Mouse (Mus musculus) kidney, postnatal 0 days (tissue): ENCODE measurements at regions not wholly inside any gene's neighbourhood (a gene's known extent, or its start where the extent isn't known, plus 50 kb on each side); places are given as distances from the start of the nearest gene placed in this dataset.
"Not testable (repeated sequence)": the region's sequence is repeated elsewhere in the genome, so short reads cannot be mapped to it uniquely, and the experiment has no call there.

Source experiments
- ATAC-seq: fragments of 200-750 bp; cut with Nextera tagmentation; replicated peaks from 2 replicates; pipeline ENCODE4 v1.8.0; 2017; ENCODE audit warnings: low read depth, moderate number of reproducible peaks, moderate TSS enrichment, moderate library complexity; ENCODE audit not compliant: low FRiP score
- DNase-seq: peaks from one replicate; pipeline ENCODE4 v3.0.0-alpha.2; 2016; ENCODE audit warnings: low spot score
- H3K27ac ChIP-seq: fragments of 300-500 bp; sonication (generic); 2 replicates; pipeline ENCODE4 v1.5.1; 2014; ENCODE audit warnings: mild to moderate bottlenecking
- H3K27me3 ChIP-seq: fragments of 300-500 bp; sonication (generic); 2 replicates; pipeline ENCODE4 v1.6.1; 2014; ENCODE audit warnings: low read length, mixed read lengths; ENCODE audit not compliant: insufficient read depth
- H3K36me3 ChIP-seq: fragments of 300-500 bp; sonication (generic); 2 replicates; pipeline ENCODE4 v1.6.1; 2014; ENCODE audit warnings: low read length, mixed read lengths; ENCODE audit not compliant: insufficient read depth
- H3K4me1 ChIP-seq: fragments of 300-500 bp; sonication (generic); replicated peaks from 2 replicates; pipeline ENCODE4 v1.6.1; 2014; ENCODE audit warnings: antibody characterized with exemption, low read length, mixed read lengths; ENCODE audit not compliant: insufficient read depth
- H3K4me2 ChIP-seq: fragments of 300-500 bp; sonication (generic); 2 replicates; pipeline ENCODE4 v1.6.1; 2014; ENCODE audit warnings: mild to moderate bottlenecking, low read length, moderate library complexity, mixed read lengths
- H3K4me3 ChIP-seq: fragments of 300-500 bp; sonication (generic); replicated peaks from 2 replicates; pipeline ENCODE4 v1.5.1; 2014; ENCODE audit warnings: low read depth, low read length
- H3K9ac ChIP-seq: fragments of 300-500 bp; sonication (generic); 2 replicates; pipeline ENCODE4 v1.6.1; 2014; ENCODE audit warnings: low read depth, low read length
- H3K9me3 ChIP-seq: fragments of 300-500 bp; sonication (generic); replicated peaks from 2 replicates; pipeline ENCODE4 v1.6.1; 2016; ENCODE audit warnings: low read length, inconsistent platforms, mixed read lengths
- CTCF ChIP-seq: IDR thresholded peaks from 2 replicates; pipeline ENCODE4 v1.5.1; 2016; ENCODE audit warnings: antibody characterized with exemption, low read depth, mild to moderate bottlenecking, moderate library complexity
- WGBS: fragments of 180-500 bp; shearing (Covaris S2); extraction: QIAGEN DNeasy Blood & Tissue Kit; methylation state at CpG from one replicate; pipeline ENCODE4 v1.1.7; 2014; 5-methylcytosine and 5-hydroxymethylcytosine counted together

DNA sequence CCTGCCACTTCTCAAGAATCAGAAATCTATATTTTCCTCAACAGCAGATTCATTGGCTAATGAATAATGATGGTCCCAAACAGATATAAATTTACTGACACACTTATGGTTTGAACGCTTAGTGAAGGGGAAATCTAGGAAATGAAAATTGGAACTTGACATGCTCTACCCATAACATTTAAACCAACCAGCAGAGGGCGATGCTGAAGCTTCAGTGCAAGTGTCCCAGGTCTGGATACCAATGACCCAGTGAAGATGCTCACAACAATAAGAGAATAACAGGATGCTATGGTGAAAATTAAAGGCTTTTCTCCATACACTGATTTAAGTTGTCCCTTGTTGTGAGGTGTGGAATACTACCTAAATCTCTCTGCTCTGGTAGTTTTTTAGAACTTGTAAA lies 236.0 kb upstream of the Rorb start:
- H3K4me1 ChIP-seq: no peaks in the 10 kb centered on the region
- 50% methylated on average over 2 of the region's 2 CpGs for WGBS

DNA sequence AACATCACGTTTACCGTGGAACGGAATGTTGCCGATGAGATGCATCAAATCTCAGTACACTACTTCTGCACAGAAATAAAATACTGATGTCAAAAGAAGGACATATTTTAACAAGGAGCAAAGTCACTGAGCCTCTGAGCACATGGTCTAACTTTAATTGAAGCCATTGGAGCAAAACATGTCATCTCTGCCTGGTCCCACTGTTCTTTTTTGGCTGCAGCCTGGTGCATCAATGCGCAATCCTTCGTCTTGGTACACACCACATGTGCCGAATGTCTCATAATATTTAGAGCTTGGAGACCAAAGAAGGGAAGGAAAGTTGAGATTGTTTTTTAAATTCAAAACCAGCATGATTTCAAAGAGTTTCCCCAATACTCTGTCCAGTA lies 233.4 kb upstream of the Rorb start:
- TF ChIP-seq CTCF: no peak
- H3K4me3 ChIP-seq: no peak overlapping the region
- no peaks in the 10 kb centered on the region for H3K4me1 ChIP-seq
- no peak overlapping the region for H3K4me2 ChIP-seq
- H3K27ac ChIP-seq: no peak overlapping the region
- whole genome bisulfite sequencing: 77% methylated on average over 7 of the region's 7 CpGs
- no peak for DNase-seq
- no peak for ATAC-seq
- H3K27me3 ChIP-seq: no peaks in the 10 kb centered on the region
- H3K36me3 ChIP-seq: no peaks in the 10 kb centered on the region
- no peaks in the 10 kb centered on the region for H3K9me3 ChIP-seq
- no peak overlapping the region for H3K9ac ChIP-seq

More for the DNA sequence above, 236.0 kb upstream of the Rorb start:
- peak; percentile 52 for TF ChIP-seq CTCF
- H3K4me2 ChIP-seq: no peak overlapping the region
- peak; percentile 15 for DNase-seq
- no peak overlapping the region for H3K9ac ChIP-seq
- H3K27me3 ChIP-seq: no peaks in the 10 kb centered on the region
- H3K27ac ChIP-seq: no peak overlapping the region
- no peaks in the 10 kb centered on the region for H3K36me3 ChIP-seq
- no peaks in the 10 kb centered on the region for H3K9me3 ChIP-seq
- ATAC-seq: no peak
- H3K4me3 ChIP-seq: no peak overlapping the region

GRCm38 (mm10) chr19:19343702-19344425 lies 232.9 kb upstream of the Rorb start:
- Histone ChIP-seq H3K9ac (no peak overlapping the region), H3K36me3 (no peaks in the 10 kb centered on the region), H3K27me3 (no peaks in the 10 kb centered on the region), H3K27ac (no peak overlapping the region), H3K9me3 (no peaks in the 10 kb centered on the region), H3K4me1 (no peaks in the 10 kb centered on the region), H3K4me2 (no peak overlapping the region), H3K4me3 (no peak overlapping the region)
- ATAC-seq (no peak), DNase-seq (peak; percentile 40)
- TF ChIP-seq CTCF: no peak
- 50% methylated on average over 10 of the region's 10 CpGs for WGBS

DNA sequence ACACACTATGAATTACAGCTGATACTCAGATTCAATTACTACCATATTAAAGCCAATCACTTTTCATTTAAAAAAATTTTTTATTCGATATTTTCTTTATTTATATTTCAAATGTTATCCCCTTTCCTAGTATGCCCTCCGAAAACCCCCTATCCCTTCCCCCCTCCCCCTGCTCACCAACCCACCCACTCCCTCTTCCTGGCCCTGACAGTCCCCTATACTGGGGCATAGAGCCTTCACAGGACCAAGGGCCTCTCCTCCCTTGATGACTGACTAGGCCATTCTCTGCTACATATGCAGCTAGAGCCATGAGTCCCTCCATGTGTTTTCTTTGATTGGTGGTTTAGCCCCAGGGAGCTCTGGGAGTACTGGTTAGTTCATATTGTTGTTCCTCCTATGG lies 196.1 kb upstream of the Rorb start:
- DNase-seq, H3K4me1 ChIP-seq: not testable (repeated sequence)

GRCm38 (mm10) chr19:19306476-19307131 lies 195.6 kb upstream of the Rorb start:
- H3K27me3 ChIP-seq: no peaks in the 10 kb centered on the region
- no peak overlapping the region for H3K4me3 ChIP-seq
- TF ChIP-seq CTCF: no peak
- no peak overlapping the region for H3K27ac ChIP-seq
- H3K4me1 ChIP-seq: no peaks in the 10 kb centered on the region
- ATAC-seq (no peak), DNase-seq (no peak)
- H3K36me3 ChIP-seq: no peaks in the 10 kb centered on the region
- WGBS: 88% methylated on average over 6 of the region's 6 CpGs
- no peaks in the 10 kb centered on the region for H3K9me3 ChIP-seq
- H3K4me2 ChIP-seq: no peak overlapping the region
- no peak overlapping the region for H3K9ac ChIP-seq

More for the DNA sequence above, 196.1 kb upstream of the Rorb start:
- not testable (repeated sequence) for H3K4me2 ChIP-seq, ATAC-seq, H3K4me3 ChIP-seq, H3K9me3 ChIP-seq, H3K36me3 ChIP-seq, H3K27ac ChIP-seq, H3K27me3 ChIP-seq, H3K9ac ChIP-seq
- WGBS: 92% methylated on average over 2 of the region's 2 CpGs

- not testable (repeated sequence) for H3K4me2 ChIP-seq, H3K4me1 ChIP-seq, H3K27ac ChIP-seq, H3K9ac ChIP-seq, H3K4me3 ChIP-seq, H3K27me3 ChIP-seq, DNase-seq, H3K36me3 ChIP-seq, H3K9me3 ChIP-seq, ATAC-seq
- WGBS: 79% methylated on average over 3 of the region's 3 CpGs
Measured at GRCm38 (mm10) chr19:19285864-19286263, 174.9 kb upstream of the Rorb start.
